13 mouse cellular contexts compared by ENCODE assay signal in the genomic region with DNA sequence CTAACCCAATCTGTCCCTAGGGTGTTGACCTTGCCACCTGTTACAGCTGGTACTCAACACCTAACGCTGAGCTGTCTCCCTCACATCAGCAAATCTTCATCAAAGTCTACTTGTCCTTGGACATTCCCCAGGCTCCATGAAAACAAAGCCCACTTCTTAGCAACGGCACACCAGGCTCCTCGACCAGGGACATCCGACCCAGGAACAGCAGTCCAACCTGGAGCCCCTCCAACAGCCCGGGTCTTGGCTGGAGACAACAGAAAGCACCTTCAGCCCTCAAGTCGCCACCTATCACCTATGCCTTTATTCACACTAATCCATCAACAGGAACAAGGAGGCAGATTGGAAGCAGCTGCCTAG.
DNase-seq lines count a peak whose midpoint lies in the region; ATAC-seq and TF ChIP-seq lines count a peak whose summit lies in the region.
"Had no signal": no experiment of that assay in that cellular context is flagged by ENCODE, and none has a peak within 500 bp of the region (broad histone marks: within the 10 kb centered on the region; RNA-seq: fewer than 3 reads in every experiment).

No protein-coding gene starts in this region.

- no peak for TF ChIP-seq CTCF in heart, postnatal 0 days (IDR thresholded peaks at IDR 0.05; ENCODE audit: low read depth)

- no peaks in the 10 kb centered on the region for H3K27me3 ChIP-seq in hindbrain, embryonic 13.5 days
- H3K27me3 ChIP-seq in hindbrain, embryonic 11.5 days (ENCODE audit: control insufficient read depth, insufficient read depth, low read length): no peaks in the 10 kb centered on the region
- no peaks in the 10 kb centered on the region for H3K27me3 ChIP-seq in embryonic facial prominence, embryonic 10.5 days (replicated peaks; ENCODE audit: low read depth, poor library complexity, severe bottlenecking)
- H3K27me3 ChIP-seq in heart, postnatal 0 days (ENCODE audit: control insufficient read depth, insufficient read depth, low read length): no peaks in the 10 kb centered on the region
- H3K27me3 ChIP-seq: limb, embryonic 13.5 days; lung, embryonic 15.5 days had no signal

- H3K4me1 ChIP-seq in hindbrain, embryonic 13.5 days (replicated peaks): peaks cover 33% of the 10 kb centered on the region
- no peaks in the 10 kb centered on the region for H3K4me1 ChIP-seq in hindbrain, embryonic 11.5 days (replicated peaks; ENCODE audit: control insufficient read depth, insufficient read depth, low read length)
- peaks cover 35% of the 10 kb centered on the region for H3K4me1 ChIP-seq in embryonic facial prominence, embryonic 10.5 days
- H3K4me1 ChIP-seq in heart, postnatal 0 days (ENCODE audit: control insufficient read depth, insufficient read depth): peaks cover 36% of the 10 kb centered on the region

- H3K4me2 ChIP-seq in hindbrain, embryonic 13.5 days: no peak overlapping the region
- no peak overlapping the region for H3K4me2 ChIP-seq in hindbrain, embryonic 11.5 days (replicated peaks; ENCODE audit: low read depth, low read length)
- 0 out of 2 replicates have a peak overlapping the region, but pooled peaks have one; percentile 22 for H3K4me2 ChIP-seq in heart, postnatal 0 days (ENCODE audit: low read depth, low read length)
- H3K4me2 ChIP-seq: limb, embryonic 13.5 days; lung, embryonic 15.5 days had no signal

- peaks cover 14% of the 10 kb centered on the region for H3K36me3 ChIP-seq in hindbrain, embryonic 13.5 days
- H3K36me3 ChIP-seq in hindbrain, embryonic 11.5 days (ENCODE audit: control insufficient read depth, insufficient read depth, low read length): no peaks in the 10 kb centered on the region
- peaks cover 86% of the 10 kb centered on the region for H3K36me3 ChIP-seq in embryonic facial prominence, embryonic 10.5 days (replicated peaks)
- no peaks in the 10 kb centered on the region for H3K36me3 ChIP-seq in heart, postnatal 0 days (replicated peaks; ENCODE audit: control insufficient read depth, insufficient read depth, low read length)

- peak overlapping the region; percentile 53 for H3K27ac ChIP-seq in hindbrain, embryonic 13.5 days
- H3K27ac ChIP-seq in hindbrain, embryonic 11.5 days (ENCODE audit: low read depth, low read length): no peak overlapping the region
- peak overlapping the region; percentile 40; the same call in 1 of the 2 replicates for H3K27ac ChIP-seq in embryonic facial prominence, embryonic 10.5 days (replicated peaks)
- peak overlapping the region; percentile 88 for H3K27ac ChIP-seq in heart, postnatal 0 days (ENCODE audit: low read depth)
- H3K27ac ChIP-seq: kidney, postnatal 0 days; limb, embryonic 13.5 days; lung, embryonic 15.5 days had no signal

- H3K9ac ChIP-seq in hindbrain, embryonic 13.5 days: no peak overlapping the region
- H3K9ac ChIP-seq in hindbrain, embryonic 11.5 days (ENCODE audit: low read depth, low read length): no peak overlapping the region
- H3K9ac ChIP-seq in heart, postnatal 0 days (replicated peaks; ENCODE audit: low read depth, low read length): no peak overlapping the region
- H3K9ac ChIP-seq: limb, embryonic 13.5 days; lung, embryonic 15.5 days had no signal

- ATAC-seq in hindbrain, embryonic 13.5 days (ENCODE audit: low FRiP score): no peak
- no peak for ATAC-seq in hindbrain, embryonic 11.5 days (ENCODE audit: low FRiP score)
- ATAC-seq in heart, postnatal 0 days (ENCODE audit: insufficient read depth, low read depth): peak; percentile 25
- ATAC-seq: activated CD4-positive, CD25-positive, alpha-beta regulatory T cell, adult 4 months had no signal

- H3K9me3 ChIP-seq in hindbrain, embryonic 13.5 days: no peaks in the 10 kb centered on the region
- H3K9me3 ChIP-seq in hindbrain, embryonic 11.5 days (ENCODE audit: control insufficient read depth, low read length): no peaks in the 10 kb centered on the region
- H3K9me3 ChIP-seq in embryonic facial prominence, embryonic 10.5 days: no peaks in the 10 kb centered on the region
- no peaks in the 10 kb centered on the region for H3K9me3 ChIP-seq in heart, postnatal 0 days (replicated peaks; ENCODE audit: control insufficient read depth, low read length)
- H3K9me3 ChIP-seq: limb, embryonic 13.5 days; lung, embryonic 15.5 days had no signal

- no peak for TF ChIP-seq EP300 in heart, postnatal 0 days (IDR thresholded peaks at IDR 0.05; ENCODE audit: low read depth)

- peak; percentile 50 for DNase-seq in cerebellum, adult 9-11 months
- DNase-seq in cerebellum, adult 9-10 months: no peak
- no peak for DNase-seq in hindbrain, embryonic 11.5 days (ENCODE audit: low spot score)
- no peak for DNase-seq in embryonic facial prominence, embryonic 10.5 days (ENCODE audit: low spot score)
- no peak for DNase-seq in heart, postnatal 0 days (ENCODE audit: low spot score)
- no peak for DNase-seq in right cerebral cortex, adult 18-20 months
- no peak for DNase-seq in frontal cortex, postnatal 14 days (ENCODE audit: low spot score in 2 of 2)
- DNase-seq: B cell, adult 2 months had no signal

- no peak overlapping the region for H3K4me3 ChIP-seq in hindbrain, embryonic 13.5 days
- no peak overlapping the region for H3K4me3 ChIP-seq in hindbrain, embryonic 11.5 days (ENCODE audit: low read depth, low read length)
- no peak overlapping the region for H3K4me3 ChIP-seq in embryonic facial prominence, embryonic 10.5 days
- H3K4me3 ChIP-seq in heart, postnatal 0 days (ENCODE audit: low read depth, low read length): no peak overlapping the region
- H3K4me3 ChIP-seq: limb, embryonic 13.5 days; lung, embryonic 15.5 days had no signal

- WGBS in hindbrain, embryonic 13.5 days: 80% methylated on average over 6 of the region's 6 CpGs
- 75% methylated on average over 6 of the region's 6 CpGs for WGBS in hindbrain, embryonic 11.5 days
- 80% methylated on average over 6 of the region's 6 CpGs for WGBS in embryonic facial prominence, embryonic 10.5 days
- 21% methylated on average over 6 of the region's 6 CpGs for WGBS in heart, postnatal 0 days
